Mouse (Mus musculus): ENCODE results near the gene Ipo13. TPM values are rescaled to one million over a fixed set of nuclear protein-coding genes. Genes with fewer than 3 reads are reported as not detected.

Ipo13 gene
- total and polyA plus RNA-seq, 2 experiments from 2014 or later = 50.0 to 51.1 TPM

GRCm38 (mm10) chr4:117878703-117879102 is 36.1 kb downstream of the Ipo13 start:
- Histone ChIP-seq H3K27ac (no peak overlapping the region), H3K4me2 (ENCODE audit: low read depth, low read length) (no peak overlapping the region), H3K9me3 (ENCODE audit: low read length) (no peaks in the 10 kb centered on the region), H3K27me3 (ENCODE audit: insufficient read depth, low read length) (no peaks in the 10 kb centered on the region), H3K9ac (replicated peaks; ENCODE audit: low read length) (no peak overlapping the region), H3K4me1 (ENCODE audit: insufficient read depth, low read length) (peaks cover 12% of the 10 kb centered on the region), H3K36me3 (ENCODE audit: insufficient read depth, low read length) (peaks cover 19% of the 10 kb centered on the region), H3K4me3 (ENCODE audit: low read length) (no peak overlapping the region)
- WGBS = 70% methylated on average over 5 of the region's 5 CpGs
- DNase-seq (ENCODE audit: low spot score) (no peak), ATAC-seq (no peak)
- no peak for TF ChIP-seq CTCF (IDR thresholded peaks at IDR 0.05; ENCODE audit: low read depth)

GRCm38 (mm10) chr4:117878301-117878700 is 36.5 kb downstream of the Ipo13 start:
- Histone ChIP-seq H3K4me1 (ENCODE audit: insufficient read depth, low read length) (peaks cover 9% of the 10 kb centered on the region; the same call in 1 of the 2 replicates), H3K9ac (replicated peaks; ENCODE audit: low read length) (no peak overlapping the region), H3K27me3 (ENCODE audit: insufficient read depth, low read length) (no peaks in the 10 kb centered on the region), H3K36me3 (ENCODE audit: insufficient read depth, low read length) (peaks cover 19% of the 10 kb centered on the region), H3K4me3 (ENCODE audit: low read length) (no peak overlapping the region), H3K4me2 (ENCODE audit: low read depth, low read length) (no peak overlapping the region), H3K9me3 (ENCODE audit: low read length) (no peaks in the 10 kb centered on the region), H3K27ac (no peak overlapping the region)
- no peak for ATAC-seq
- DNase-seq (ENCODE audit: low spot score) = no peak
- WGBS = 35% methylated on average over 10 of the region's 10 CpGs
- no peak for TF ChIP-seq CTCF (IDR thresholded peaks at IDR 0.05; ENCODE audit: low read depth)

DNA sequence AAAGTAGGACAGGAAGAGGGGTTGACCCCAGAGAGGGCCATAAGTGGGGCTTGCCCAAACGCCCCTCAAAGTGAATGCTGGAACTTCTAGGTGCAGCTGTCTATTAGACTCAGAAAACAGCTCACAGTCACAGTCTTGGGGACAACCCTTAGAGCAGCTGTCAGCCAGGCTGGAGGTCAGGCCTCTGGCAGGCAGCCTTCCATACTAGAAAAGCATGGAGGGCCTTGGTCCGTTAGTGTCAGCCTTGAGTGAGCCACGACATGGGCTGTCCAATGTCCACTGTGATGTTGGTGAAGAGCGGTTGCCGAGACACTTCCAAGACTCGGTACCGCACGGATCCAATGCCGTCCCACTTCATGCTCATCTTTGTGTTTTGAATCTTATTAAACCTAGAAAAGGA is 41.2 kb downstream of the Ipo13 start:
- no peak for ATAC-seq
- Histone ChIP-seq H3K4me2 (ENCODE audit: low read depth, low read length) (no peak overlapping the region), H3K4me1 (ENCODE audit: insufficient read depth, low read length) (no peaks in the 10 kb centered on the region), H3K36me3 (ENCODE audit: insufficient read depth, low read length) (peaks cover 19% of the 10 kb centered on the region), H3K9me3 (ENCODE audit: low read length) (no peaks in the 10 kb centered on the region), H3K27ac (no peak overlapping the region), H3K27me3 (ENCODE audit: insufficient read depth, low read length) (no peaks in the 10 kb centered on the region), H3K9ac (replicated peaks; ENCODE audit: low read length) (no peak overlapping the region), H3K4me3 (ENCODE audit: low read length) (no peak overlapping the region)
- no peak for DNase-seq (ENCODE audit: low spot score)
- no peak for TF ChIP-seq CTCF (IDR thresholded peaks at IDR 0.05; ENCODE audit: low read depth)
- 87% methylated on average over 9 of the region's 9 CpGs for WGBS

DNA sequence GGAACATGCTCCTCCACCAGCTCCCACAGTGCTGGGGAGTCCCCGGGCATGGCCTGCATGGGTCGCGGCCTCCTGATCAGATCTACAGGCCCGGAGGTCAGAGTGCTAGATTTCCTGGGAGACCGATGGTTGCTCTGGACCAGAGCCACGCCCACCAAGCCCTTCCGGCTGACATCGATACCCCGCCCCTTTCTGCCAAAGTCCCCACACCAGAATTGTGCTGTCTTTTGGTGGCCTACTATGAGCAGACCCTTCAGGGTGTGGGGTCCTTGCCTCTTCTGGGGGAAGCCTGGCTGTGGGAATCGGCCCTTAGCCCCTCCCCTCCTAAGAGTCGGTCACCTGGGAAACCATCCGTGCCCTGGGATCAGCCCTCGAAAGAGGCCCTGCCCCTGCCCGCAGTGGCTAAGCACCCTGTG is 42.3 kb downstream of the Ipo13 start, which contains the start of gene Ccdc24:
Gene Ccdc24, minus strand, starts transcription at position 87 of the 416 bp plus-strand sequence.
- H3K4me3 ChIP-seq (ENCODE audit: low read length) = no peak within 1 kb of the TSS
- H3K36me3 ChIP-seq (ENCODE audit: insufficient read depth, low read length) = peaks cover 12% of the 10 kb centered on the region
- no peak within 1 kb of the TSS for H3K27ac ChIP-seq
- 8% methylated on average over 14 of the region's 14 CpGs for WGBS
- DNase-seq (ENCODE audit: low spot score) (no peak), ATAC-seq (no peak)
- H3K9ac ChIP-seq (replicated peaks; ENCODE audit: low read length) = 0 out of 2 replicates have a peak within 1 kb of the TSS, but pooled peaks have one; percentile 33
- no peaks in the 10 kb centered on the region for H3K4me1 ChIP-seq (ENCODE audit: insufficient read depth, low read length)
- H3K9me3 ChIP-seq (ENCODE audit: low read length) = no peaks in the 10 kb centered on the region
- H3K4me2 ChIP-seq (ENCODE audit: low read depth, low read length) = peak within 1 kb of the TSS; percentile 31
- TF ChIP-seq CTCF (IDR thresholded peaks at IDR 0.05; ENCODE audit: low read depth) = no peak
- no peaks in the 10 kb centered on the region for H3K27me3 ChIP-seq (ENCODE audit: insufficient read depth, low read length)

GRCm38 (mm10) chr4:117871787-117872186 is 43.0 kb downstream of the Ipo13 start:
- H3K27ac ChIP-seq = no peak overlapping the region
- peak overlapping the region; percentile 31; the same call in 1 of the 2 replicates for H3K4me2 ChIP-seq (ENCODE audit: low read depth, low read length)
- no peaks in the 10 kb centered on the region for H3K4me1 ChIP-seq (ENCODE audit: insufficient read depth, low read length)
- H3K9ac ChIP-seq (replicated peaks; ENCODE audit: low read length) = no peak overlapping the region
- H3K4me3 ChIP-seq (ENCODE audit: low read length) = no peak overlapping the region
- no peaks in the 10 kb centered on the region for H3K9me3 ChIP-seq (ENCODE audit: low read length)
- ATAC-seq (no peak), DNase-seq (ENCODE audit: low spot score) (no peak)
- TF ChIP-seq CTCF (IDR thresholded peaks at IDR 0.05; ENCODE audit: low read depth) = no peak
- peaks cover 6% of the 10 kb centered on the region for H3K36me3 ChIP-seq (ENCODE audit: insufficient read depth, low read length)
- H3K27me3 ChIP-seq (ENCODE audit: insufficient read depth, low read length) = no peaks in the 10 kb centered on the region
- 70% methylated on average over 7 of the region's 7 CpGs for WGBS

GRCm38 (mm10) chr4:117870437-117870836 is 44.4 kb downstream of the Ipo13 start:
- Histone ChIP-seq H3K27me3 (ENCODE audit: insufficient read depth, low read length) (no peaks in the 10 kb centered on the region), H3K4me2 (ENCODE audit: low read depth, low read length) (no peak overlapping the region), H3K36me3 (ENCODE audit: insufficient read depth, low read length) (no peaks in the 10 kb centered on the region; the same call in 1 of the 2 replicates), H3K9ac (replicated peaks; ENCODE audit: low read length) (no peak overlapping the region), H3K4me1 (ENCODE audit: insufficient read depth, low read length) (no peaks in the 10 kb centered on the region), H3K27ac (no peak overlapping the region), H3K4me3 (ENCODE audit: low read length) (no peak overlapping the region), H3K9me3 (ENCODE audit: low read length) (no peaks in the 10 kb centered on the region)
- no peak for ATAC-seq
- WGBS = 53% methylated on average over 1 of the region's 1 CpGs
- TF ChIP-seq CTCF (IDR thresholded peaks at IDR 0.05; ENCODE audit: low read depth) = no peak
- no peak for DNase-seq (ENCODE audit: low spot score)

DNA sequence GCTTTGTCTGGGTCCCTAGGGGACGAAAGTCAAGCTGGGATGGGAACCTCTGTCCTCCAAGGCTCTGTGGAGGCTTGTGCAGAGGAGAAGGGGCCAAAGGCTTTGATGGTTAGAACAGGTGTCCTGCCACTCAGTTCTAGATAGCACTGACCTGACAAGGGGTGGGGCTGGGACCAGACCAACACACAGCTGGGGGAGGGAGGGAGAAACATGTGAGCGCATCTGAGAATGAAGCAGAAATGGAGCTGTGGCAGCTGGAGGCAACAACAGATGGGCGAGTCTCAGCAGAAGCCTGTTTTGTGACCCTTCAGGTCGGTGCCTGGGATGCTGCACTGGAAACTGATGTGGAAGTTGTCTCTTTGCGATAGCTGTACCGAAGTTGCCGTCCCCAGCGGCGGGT is 45.5 kb downstream of the Ipo13 start:
- 55% methylated on average over 9 of the region's 9 CpGs for WGBS

More for the DNA sequence above, 45.5 kb downstream of the Ipo13 start:
- Histone ChIP-seq H3K4me3 (ENCODE audit: low read length) (no peak overlapping the region), H3K4me2 (ENCODE audit: low read depth, low read length) (no peak overlapping the region), H3K27ac (0 out of 2 replicates have a peak overlapping the region, but pooled peaks have one; percentile 20), H3K27me3 (ENCODE audit: insufficient read depth, low read length) (no peaks in the 10 kb centered on the region), H3K9me3 (ENCODE audit: low read length) (no peaks in the 10 kb centered on the region), H3K36me3 (ENCODE audit: insufficient read depth, low read length) (no peaks in the 10 kb centered on the region; the same call in 1 of the 2 replicates), H3K4me1 (ENCODE audit: insufficient read depth, low read length) (no peaks in the 10 kb centered on the region), H3K9ac (replicated peaks; ENCODE audit: low read length) (no peak overlapping the region)
- TF ChIP-seq CTCF (IDR thresholded peaks at IDR 0.05; ENCODE audit: low read depth) = no peak
- ATAC-seq = no peak
- DNase-seq (ENCODE audit: low spot score) = no peak

Data from hindbrain, postnatal 0 days (tissue).